Mouse (Mus musculus) embryo, embryonic 9.5 days (tissue): ENCODE results near the gene Fkbp3.
"Not testable (repeated sequence)": the region's sequence is repeated elsewhere in the genome, so short reads cannot be mapped to it uniquely, and the experiment has no call there.

Experiments
- DNase-seq: peaks from one replicate; pipeline ENCODE4 v3.0.0-alpha.2; 2017; ENCODE audit errors: extremely low spot score

Gene Fkbp3

GRCm38 (mm10) chr12:65073611-65074178, at the start of gene Fkbp3:
Fkbp3 (minus strand) TSS chr12:65074007.
- peak; percentile 98 for DNase-seq

- no peak for DNase-seq
Observed at GRCm38 (mm10) chr12:65119451-65119850, 45.6 kb upstream of the Fkbp3 start.

GRCm38 (mm10) chr12:65118968-65119367, 45.2 kb upstream of the Fkbp3 start:
- no peak for DNase-seq

- DNase-seq, result not testable (repeated sequence)
Observed at GRCm38 (mm10) chr12:65114978-65115377, 41.2 kb upstream of the Fkbp3 start.

- DNase-seq, result no peak
Observed at GRCm38 (mm10) chr12:65113925-65114324, 40.1 kb upstream of the Fkbp3 start.

GRCm38 (mm10) chr12:65112811-65113210, 39.0 kb upstream of the Fkbp3 start:
- no peak for DNase-seq

- DNase-seq, result no peak
Observed at GRCm38 (mm10) chr12:65111503-65111902, 37.7 kb upstream of the Fkbp3 start.

- no peak for DNase-seq
Observed at GRCm38 (mm10) chr12:65108746-65109145, 34.9 kb upstream of the Fkbp3 start.

- DNase-seq, result no peak
Observed at GRCm38 (mm10) chr12:65076906-65077305, 3.1 kb upstream of the Fkbp3 start.

- DNase-seq, result no peak
Observed at GRCm38 (mm10) chr12:65075733-65076310, 2.0 kb upstream of the Fkbp3 start.

GRCm38 (mm10) chr12:65075085-65075732, 1.4 kb upstream of the Fkbp3 start, which contains the start of gene Fancm:
Fancm (plus strand) TSS chr12:65075603.
- peak; percentile 84 for DNase-seq

- DNase-seq, result no peak
Observed at GRCm38 (mm10) chr12:65074651-65075050, 844 bp upstream of the Fkbp3 start.

GRCm38 (mm10) chr12:65072911-65073610, 746 bp downstream of the Fkbp3 start:
- DNase-seq, result no peak

- DNase-seq, result no peak
Observed at GRCm38 (mm10) chr12:65068409-65068808, 5.4 kb downstream of the Fkbp3 start.

GRCm38 (mm10) chr12:65066234-65066633, 7.6 kb downstream of the Fkbp3 start:
- DNase-seq, result no peak

GRCm38 (mm10) chr12:65065241-65065640, 8.6 kb downstream of the Fkbp3 start:
- DNase-seq, result no peak

- no peak for DNase-seq
Observed at GRCm38 (mm10) chr12:65061082-65061481, 12.7 kb downstream of the Fkbp3 start.

- no peak for DNase-seq
Observed at GRCm38 (mm10) chr12:65058203-65058602, 15.6 kb downstream of the Fkbp3 start.

GRCm38 (mm10) chr12:65048799-65049198, 25.0 kb downstream of the Fkbp3 start:
- DNase-seq, result no peak

GRCm38 (mm10) chr12:65037546-65037937, 36.3 kb downstream of the Fkbp3 start:
- no peak for DNase-seq

- DNase-seq, result no peak
Observed at GRCm38 (mm10) chr12:65036892-65037545, 36.8 kb downstream of the Fkbp3 start.
